Mouse (Mus musculus) CH12.LX (cell line): ENCODE results near the gene Creg2.

Experiments
- CHD2 ChIP-seq: IDR thresholded peaks from 2 replicates; pipeline ENCODE4 v1.6.1; 2011; ENCODE audit warnings: low read length, improper control_type of control experiment
- CTCF ChIP-seq, 2 experiments: IDR thresholded peaks in 1 of 2; conservative IDR thresholded peaks in 1 of 2; 2 replicates each; pipeline ENCODE4 v1.5.1; 2011 to 2012; ENCODE audit warnings: low read depth in 2 of 2, low read length in 2 of 2, improper control_type of control experiment in 1 of 2, inconsistent platforms in 1 of 2, mild to moderate bottlenecking in 1 of 2, moderate library complexity in 1 of 2
- EP300 ChIP-seq: IDR thresholded peaks from 2 replicates; pipeline ENCODE4 v1.6.1; 2011; ENCODE audit warnings: low read length, improper control_type of control experiment
- ETS1 ChIP-seq: conservative IDR thresholded peaks from 2 replicates; pipeline ENCODE4 v1.6.1; 2012; ENCODE audit warnings: low read depth, mild to moderate bottlenecking, inconsistent platforms, low read length, improper control_type of control experiment, moderate library complexity
- GABPA ChIP-seq: IDR thresholded peaks from 2 replicates; pipeline ENCODE4 v1.6.1; 2012; ENCODE audit warnings: low read depth, low read length, improper control_type of control experiment, inconsistent platforms; ENCODE audit not compliant: insufficient replicate concordance
- KAT2A ChIP-seq: IDR thresholded peaks from 2 replicates; pipeline ENCODE4 v1.6.1; 2012; ENCODE audit warnings: low read length, improper control_type of control experiment, inconsistent platforms; ENCODE audit not compliant: insufficient replicate concordance
- MAX ChIP-seq: IDR thresholded peaks from 2 replicates; pipeline ENCODE4 v1.6.1; 2011; ENCODE audit warnings: low read length, improper control_type of control experiment
- MEF2A ChIP-seq: IDR thresholded peaks from 2 replicates; pipeline ENCODE4 v1.6.1; 2014; ENCODE audit warnings: low read depth, mild to moderate bottlenecking, inconsistent platforms, low read length, improper control_type of control experiment, borderline replicate concordance
- PAX5 ChIP-seq: IDR thresholded peaks from 2 replicates; pipeline ENCODE4 v1.6.1; 2012; ENCODE audit warnings: low read length, inconsistent platforms, mixed read lengths
- POLR2A ChIP-seq: IDR thresholded peaks from 2 replicates; pipeline ENCODE4 v1.6.1; 2011; ENCODE audit warnings: low read depth, mild to moderate bottlenecking, improper control_type of control experiment, low read length
- TBP ChIP-seq: conservative IDR thresholded peaks from 2 replicates; pipeline ENCODE4 v1.6.1; 2011; ENCODE audit warnings: low read depth, low read length, improper control_type of control experiment
- TCF12 ChIP-seq: IDR thresholded peaks from 2 replicates; pipeline ENCODE4 v1.6.1; 2014; ENCODE audit warnings: low read depth, mild to moderate bottlenecking, inconsistent platforms, low read length, improper control_type of control experiment
- USF1 ChIP-seq: IDR thresholded peaks from 2 replicates; pipeline ENCODE4 v1.6.1; 2014; ENCODE audit warnings: low read depth, mild to moderate bottlenecking, inconsistent platforms, low read length, improper control_type of control experiment

GRCm38 (mm10) chr1:39680546-39680945, 29.3 kb upstream of the Creg2 start:
- peak; percentile 40 to 84; a peak in 3 of 4 replicates for TF ChIP-seq CTCF (conservative IDR thresholded peaks at IDR 0.05 in 1 of 2, IDR thresholded peaks at IDR 0.05 in 1 of 2; ENCODE audit: low read depth in 2 of 2, low read length in 2 of 2)
- TF ChIP-seq MAX, result no peak
- no peak for TF ChIP-seq POLR2A
- TF ChIP-seq EP300, result no peak
- no peak for TF ChIP-seq CHD2
- no peak for TF ChIP-seq TBP
- TF ChIP-seq GABPA, result no peak
- no peak for TF ChIP-seq PAX5
- no peak for TF ChIP-seq USF1
- no peak for TF ChIP-seq TCF12
- no peak for TF ChIP-seq KAT2A
- TF ChIP-seq ETS1, result no peak
- no peak for TF ChIP-seq MEF2A
